Mouse (Mus musculus) adrenal gland, adult 10 weeks (tissue): ENCODE data around the gene Osgep. TPM values are rescaled to one million over a fixed set of nuclear protein-coding genes. Genes with fewer than 3 reads are reported as not detected.

Source experiments
- polyA plus RNA-seq: library from polyadenylated mRNA; stranded (reverse); fragments of 350-450 nt; fragmentation: Illumina TruSeq; extraction: RNeasy Lipid Tissue Mini Kit (QIAGEN cat#74804); gene quantifications from one replicate; pipeline ENCODE4 v1.2.3, GENCODE M21; 2014; ENCODE audit warnings: low read depth, low replicate concordance

Gene Osgep
- polyA plus RNA-seq, result 12.5 TPM

DNA sequence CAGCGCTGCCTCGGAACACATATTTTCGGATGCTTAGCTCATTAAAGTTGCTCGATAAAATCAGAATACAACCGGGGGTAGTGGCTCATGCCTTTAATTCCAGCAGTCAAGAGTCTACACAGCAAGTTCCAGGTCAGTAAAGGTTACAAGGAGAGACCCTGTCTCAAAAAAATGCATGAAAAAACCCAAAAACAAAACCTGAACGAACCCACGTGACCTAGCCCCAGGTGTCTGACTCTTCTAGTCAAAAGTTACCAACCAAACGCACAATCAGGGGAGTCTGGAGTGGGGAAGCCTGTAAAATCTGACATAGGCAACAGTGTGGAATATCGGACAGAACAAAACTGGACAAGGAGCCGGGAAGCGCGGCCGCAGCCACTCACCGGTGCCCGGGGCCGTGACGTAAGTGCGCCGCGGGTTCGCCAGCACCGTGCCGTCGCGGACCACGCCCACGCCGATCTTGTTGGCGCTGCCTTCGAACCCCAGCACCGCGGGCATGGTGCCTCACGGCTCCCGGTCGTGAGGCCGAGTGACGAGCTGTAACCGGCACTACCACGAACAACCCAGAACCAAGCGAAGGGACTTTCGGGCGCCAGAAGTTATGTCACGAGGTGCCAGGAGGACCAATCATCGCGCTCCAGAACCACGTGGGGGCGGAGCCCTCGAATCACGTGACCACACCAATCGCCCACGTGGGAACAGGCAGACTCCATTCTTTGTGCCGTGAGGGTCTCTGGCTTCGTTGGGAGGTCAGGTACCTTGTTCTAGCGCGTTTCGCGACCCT is at the start of gene Osgep, which contains the start of gene Apex1:
Osgep (minus strand) TSS at position 613 of the 784 bp plus-strand sequence.
Apex1 (plus strand) TSS at position 688 of the 784 bp plus-strand sequence.

DNA sequence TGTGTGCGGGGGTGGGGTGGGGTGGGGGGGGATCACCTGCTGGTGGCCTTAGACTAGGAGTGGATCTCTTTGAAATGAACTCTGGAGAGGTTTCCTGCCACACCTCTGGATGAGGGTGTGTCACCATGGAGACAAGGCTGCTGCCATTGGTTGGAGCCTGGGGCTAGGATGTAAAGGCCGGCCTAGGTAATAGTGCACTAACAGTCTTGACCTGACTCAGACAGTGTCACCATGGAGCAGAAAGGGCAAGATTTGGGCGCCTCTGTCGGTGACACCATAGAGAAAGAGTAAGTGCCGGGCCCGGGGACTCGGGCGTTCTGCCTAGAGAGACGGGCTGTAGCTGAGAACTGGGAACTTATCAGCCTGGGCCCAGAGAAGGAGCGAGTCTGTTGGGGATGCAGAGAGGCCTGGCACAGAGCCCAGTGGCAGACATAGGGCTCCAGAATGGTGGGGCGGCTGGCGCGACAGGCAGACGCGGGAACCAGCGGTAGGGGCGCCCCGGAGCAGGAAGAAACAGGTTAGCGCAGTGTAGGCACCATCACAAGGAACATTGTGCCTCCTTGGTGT is 31.3 kb upstream of the Osgep start, which contains the start of gene Pnp2:
Pnp2 (plus strand) TSS at position 51 of the 567 bp plus-strand sequence.

DNA sequence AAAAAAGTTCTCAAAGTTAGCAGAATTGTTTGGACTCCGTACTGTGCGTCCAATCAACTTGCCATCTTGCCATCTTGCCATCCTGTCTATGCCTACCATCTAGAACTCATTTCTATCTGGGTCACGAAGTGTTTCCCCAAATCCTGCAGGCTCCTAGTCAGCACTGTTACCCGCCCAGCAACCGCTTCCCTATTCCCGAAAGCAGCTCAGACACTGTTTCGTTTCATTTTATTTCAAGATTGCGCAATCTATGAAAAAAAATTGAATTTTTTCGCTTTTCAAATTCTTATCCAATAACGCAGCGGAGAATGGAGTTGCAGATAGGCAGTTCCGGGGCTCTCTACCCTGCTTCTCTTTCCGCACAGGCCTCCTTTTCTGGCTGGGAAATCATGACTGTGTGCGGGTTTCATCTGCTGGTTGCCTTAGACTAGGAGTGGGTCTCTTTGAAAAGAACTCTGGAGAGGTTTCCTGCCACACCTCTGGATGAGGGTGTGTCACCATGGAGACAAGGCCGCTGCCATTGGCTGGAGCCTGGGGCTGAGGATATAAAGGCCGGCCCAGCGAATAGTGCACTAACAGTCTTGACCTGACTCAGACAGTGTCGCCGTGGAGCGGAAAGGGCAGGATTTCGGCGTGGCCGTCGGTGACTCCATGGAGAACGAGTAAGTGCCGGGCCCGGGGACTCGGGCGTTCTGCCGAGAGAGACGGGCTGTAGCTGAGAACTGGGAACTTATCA is 19.4 kb upstream of the Osgep start, which contains the start of gene Gm49342:
Gm49342 (plus strand) TSS at position 586 of the 736 bp plus-strand sequence.

DNA sequence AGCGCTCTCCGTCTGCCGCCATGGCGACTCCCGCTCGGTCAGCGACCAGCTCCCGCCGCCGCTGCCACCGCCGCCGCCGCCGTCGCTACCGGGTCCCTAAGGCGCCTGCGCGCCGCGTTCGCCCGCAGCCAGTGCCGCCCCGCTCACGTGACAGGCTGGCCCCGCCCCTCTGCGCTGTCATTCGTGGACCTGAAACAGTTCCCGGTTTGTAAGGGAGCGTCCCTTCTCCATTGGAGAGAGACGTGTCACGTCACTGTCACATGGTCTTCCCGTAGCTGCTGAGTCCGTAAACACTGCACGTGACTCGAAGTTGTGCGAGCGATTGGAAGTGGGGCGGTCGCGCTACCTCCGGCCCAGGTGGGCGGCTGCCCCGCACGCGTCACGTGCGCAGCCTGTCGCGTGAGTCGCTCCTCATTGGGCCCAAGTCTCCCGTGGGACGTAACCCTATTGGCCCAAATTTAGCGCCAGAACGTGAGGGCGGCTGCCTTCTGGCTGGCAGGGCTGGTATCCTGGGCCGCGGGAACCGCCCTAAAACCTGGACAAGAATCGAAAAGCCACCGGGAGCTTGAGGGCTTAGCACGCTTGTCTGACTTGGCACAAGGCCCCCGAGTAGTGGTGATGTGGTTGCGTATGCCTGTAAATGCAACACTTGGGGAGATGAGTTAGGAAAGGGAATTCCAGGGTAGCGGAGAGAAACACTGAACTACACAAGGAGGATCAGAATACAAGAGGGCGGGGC is 6.2 kb upstream of the Osgep start, which contains the start of the genes Pip4p1 and Pnp:
Pip4p1 (minus strand) TSS at position 103 of the 739 bp plus-strand sequence.
Pnp (plus strand) TSS at position 329 of the 739 bp plus-strand sequence.

DNA sequence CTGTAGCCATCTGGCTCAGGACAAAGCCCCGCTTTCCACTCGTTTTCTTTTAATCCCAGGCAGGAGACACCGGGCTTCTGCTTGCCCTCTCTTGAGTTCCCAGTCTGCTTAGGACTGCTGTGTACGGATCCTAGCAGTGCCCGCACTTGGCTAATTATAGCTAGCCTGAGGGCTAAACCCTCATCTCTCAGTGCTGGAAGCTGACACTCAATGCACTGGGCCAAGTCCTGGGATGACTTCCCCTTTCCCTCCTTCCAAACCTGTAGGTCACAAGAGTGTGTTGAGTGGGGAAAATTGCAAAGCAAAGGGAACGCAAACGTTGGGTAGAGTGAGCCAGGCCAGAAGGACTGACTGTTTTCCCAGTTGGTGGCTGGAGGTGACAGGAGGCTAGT is 27.3 kb downstream of the Osgep start, which contains the start of gene Klhl33:
Klhl33 (minus strand) TSS at position 134 of the 392 bp plus-strand sequence.

DNA sequence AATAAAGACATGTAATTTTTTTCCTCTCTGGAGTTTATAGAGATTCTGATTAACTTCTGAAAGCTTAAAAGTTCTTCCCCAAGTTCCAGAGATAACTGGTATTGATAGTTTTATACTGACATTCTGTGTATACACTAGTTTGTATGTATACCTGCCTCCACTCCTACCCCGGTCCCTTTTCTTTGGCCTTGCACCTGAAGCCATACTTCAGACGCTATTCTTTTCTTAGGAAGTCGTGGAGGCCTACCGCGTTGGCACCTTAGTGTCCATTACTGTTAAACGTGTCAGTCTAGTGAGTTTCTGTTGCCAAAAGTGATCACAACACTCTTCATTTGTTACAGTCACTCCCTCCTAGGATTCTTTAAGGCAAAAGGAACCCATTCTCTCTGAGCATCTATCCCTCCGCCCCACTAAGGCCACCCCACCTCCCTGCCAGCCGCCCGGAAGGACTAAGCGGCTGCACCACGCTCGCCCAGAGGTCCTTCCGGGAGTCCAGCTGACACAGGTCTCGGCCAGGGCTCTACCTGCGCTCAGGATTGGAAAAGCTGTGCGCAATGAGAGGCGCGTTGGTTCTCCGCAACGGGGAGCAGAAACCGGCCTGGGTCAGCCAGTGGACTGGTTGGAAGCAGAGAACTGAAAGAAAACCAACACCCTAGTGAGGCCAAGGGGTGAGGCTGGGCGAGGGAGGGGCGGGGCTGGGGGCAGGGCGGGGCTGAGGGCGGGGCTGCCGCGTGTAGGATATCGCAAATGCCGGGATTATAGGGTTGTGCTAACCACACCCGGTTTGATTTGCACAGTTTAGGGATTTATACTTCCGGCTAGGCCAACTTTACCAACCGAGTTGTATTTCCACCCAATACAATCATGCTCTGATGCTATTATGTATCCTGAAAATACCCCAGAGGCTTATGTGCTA is 54.5 kb downstream of the Osgep start, which contains the start of gene Tep1:
Tep1 (minus strand) TSS at position 672 of the 916 bp plus-strand sequence.

Other genes starting within 250 kb of the Osgep start
- not detected for gene Olfr747, start 231.7 kb downstream of the Osgep start, polyA plus RNA-seq
- gene Olfr748, start 217.5 kb downstream of the Osgep start, polyA plus RNA-seq, result not detected
- not detected for gene Olfr749, start 179.8 kb downstream of the Osgep start, polyA plus RNA-seq
- gene Ttc5, start 139.4 kb downstream of the Osgep start, polyA plus RNA-seq, result 14.5 TPM
- gene Ccnb1ip1, start 117.2 kb downstream of the Osgep start, polyA plus RNA-seq, result not detected
- gene Parp2, start 117.1 kb downstream of the Osgep start, polyA plus RNA-seq, result 45.3 TPM
- gene Tep1, start 54.3 kb downstream of the Osgep start, polyA plus RNA-seq, result 11.6 TPM
- gene Klhl33, start 27.4 kb downstream of the Osgep start, polyA plus RNA-seq, result 1.8 TPM
- gene Apex1, start 75 bp upstream of the Osgep start, polyA plus RNA-seq, result 28.1 TPM
- 19.0 TPM for gene Pip4p1, start 6.0 kb upstream of the Osgep start, polyA plus RNA-seq
- 56.6 TPM for gene Pnp, start 6.2 kb upstream of the Osgep start, polyA plus RNA-seq
- gene Gm49342, start 19.6 kb upstream of the Osgep start, polyA plus RNA-seq, result not detected
- 0.52 TPM for gene Pnp2, start 31.1 kb upstream of the Osgep start, polyA plus RNA-seq
- 0.52 TPM for gene Rnase10, start 82.9 kb upstream of the Osgep start, polyA plus RNA-seq
- gene Rnase9, start 117.0 kb upstream of the Osgep start, polyA plus RNA-seq, result not detected
- gene Rnase11, start 125.3 kb upstream of the Osgep start, polyA plus RNA-seq, result not detected
- not detected for gene Rnase12, start 132.8 kb upstream of the Osgep start, polyA plus RNA-seq
- gene Olfr750, start 149.5 kb upstream of the Osgep start, polyA plus RNA-seq, result not detected
- 152 TPM for gene Rnase4, start 166.2 kb upstream of the Osgep start, polyA plus RNA-seq
- gene Ang, start 166.3 kb upstream of the Osgep start, polyA plus RNA-seq, result 0.76 TPM
- gene Eddm3b, start 189.5 kb upstream of the Osgep start, polyA plus RNA-seq, result not detected
- gene Rnase6, start 199.0 kb upstream of the Osgep start, polyA plus RNA-seq, result 2.6 TPM
- gene Rnase1, start 221.9 kb upstream of the Osgep start, polyA plus RNA-seq, result 1.1 TPM
- gene Rnase2b, start 237.4 kb upstream of the Osgep start, polyA plus RNA-seq, result not detected